In genomic region chr13:97607221-97607723, GRCm38 (mm10) we compare ENCODE assay signal across 8 mouse cellular contexts.
A peak's percentile ranks its signal among the peaks of the same experiment; 100 is the strongest.
DNase-seq lines count a peak whose midpoint lies in the region; ATAC-seq and TF ChIP-seq lines count a peak whose summit lies in the region.

No protein-coding gene starts in this region.

- H3K36me3 ChIP-seq in heart, adult 2 months (ENCODE audit: control insufficient read depth, insufficient read depth, low read length), result no peaks in the 10 kb centered on the region
- no peaks in the 10 kb centered on the region for H3K36me3 ChIP-seq in kidney, adult 2 months (ENCODE audit: control insufficient read depth, insufficient read depth, low read length)
- no peaks in the 10 kb centered on the region for H3K36me3 ChIP-seq in limb, embryonic 13.5 days
- no peaks in the 10 kb centered on the region for H3K36me3 ChIP-seq in neural tube, embryonic 11.5 days (ENCODE audit: control insufficient read depth, insufficient read depth, low read length)

- no peak overlapping the region for H3K27ac ChIP-seq in heart, adult 2 months
- no peak overlapping the region for H3K27ac ChIP-seq in kidney, adult 2 months (ENCODE audit: insufficient read depth, low read depth, low read length)
- H3K27ac ChIP-seq in limb, embryonic 13.5 days, result no peak overlapping the region
- no peak overlapping the region for H3K27ac ChIP-seq in neural tube, embryonic 11.5 days (ENCODE audit: low read depth, low read length)

- no peak overlapping the region for H3K4me3 ChIP-seq in heart, adult 2 months
- H3K4me3 ChIP-seq in kidney, adult 2 months (ENCODE audit: insufficient read depth, low read depth, low read length), result no peak overlapping the region
- no peak overlapping the region for H3K4me3 ChIP-seq in limb, embryonic 13.5 days
- no peak overlapping the region for H3K4me3 ChIP-seq in neural tube, embryonic 11.5 days (ENCODE audit: low read depth, low read length)

- H3K9ac ChIP-seq in heart, adult 2 months (ENCODE audit: low read depth, low read length), result no peak overlapping the region
- H3K9ac ChIP-seq in limb, embryonic 13.5 days, result 0 out of 2 replicates have a peak overlapping the region, but pooled peaks have one; percentile 19
- H3K9ac ChIP-seq in neural tube, embryonic 11.5 days (ENCODE audit: low read length), result no peak overlapping the region

- no peak for TF ChIP-seq EP300 in heart, adult 2 months (IDR thresholded peaks at IDR 0.05; ENCODE audit: insufficient read depth, low read depth, low read length)

- H3K4me2 ChIP-seq in limb, embryonic 13.5 days (replicated peaks), result no peak overlapping the region
- no peak overlapping the region for H3K4me2 ChIP-seq in neural tube, embryonic 11.5 days (ENCODE audit: low read depth)

- H3K9me3 ChIP-seq in limb, embryonic 13.5 days, result no peaks in the 10 kb centered on the region
- H3K9me3 ChIP-seq in neural tube, embryonic 11.5 days (ENCODE audit: control insufficient read depth, low read length), result no peaks in the 10 kb centered on the region

- TF ChIP-seq POLR2A in heart, adult 2 months (IDR thresholded peaks at IDR 0.05; ENCODE audit: insufficient read depth, low read depth, low read length), result no peak
- no peak for TF ChIP-seq POLR2A in kidney, adult 2 months (IDR thresholded peaks at IDR 0.05; ENCODE audit: low read depth, low read length)

- H3K79me2 ChIP-seq in heart, adult 2 months (replicated peaks; ENCODE audit: control insufficient read depth, insufficient read depth, low read length), result no peaks in the 10 kb centered on the region

- H3K4me1 ChIP-seq in heart, adult 2 months (ENCODE audit: control insufficient read depth, insufficient read depth, low read length), result peaks cover 3% of the 10 kb centered on the region
- H3K4me1 ChIP-seq in kidney, adult 2 months (ENCODE audit: control insufficient read depth, insufficient read depth, low read length), result no peaks in the 10 kb centered on the region
- H3K4me1 ChIP-seq in limb, embryonic 13.5 days, result peaks cover 19% of the 10 kb centered on the region
- H3K4me1 ChIP-seq in neural tube, embryonic 11.5 days (ENCODE audit: control insufficient read depth, insufficient read depth, low read length), result peaks cover 3% of the 10 kb centered on the region; the same call in 1 of the 2 replicates

- peak; percentile 75 for TF ChIP-seq CTCF in heart, adult 2 months (IDR thresholded peaks at IDR 0.05)
- peak; percentile 77 for TF ChIP-seq CTCF in kidney, adult 2 months (conservative IDR thresholded peaks at IDR 0.05; ENCODE audit: insufficient read depth, insufficient read length, low read depth, low read length)

- no peaks in the 10 kb centered on the region for H3K27me3 ChIP-seq in heart, adult 2 months (ENCODE audit: control insufficient read depth, insufficient read depth, low read length)
- no peaks in the 10 kb centered on the region for H3K27me3 ChIP-seq in kidney, adult 2 months (replicated peaks; ENCODE audit: control insufficient read depth, insufficient read depth, low read length)
- H3K27me3 ChIP-seq in limb, embryonic 13.5 days, result 0 out of 2 replicates have a peak, but pooled peaks cover 2% of the 10 kb centered on the region
- H3K27me3 ChIP-seq in neural tube, embryonic 11.5 days (ENCODE audit: control insufficient read depth, insufficient read depth, low read length), result no peaks in the 10 kb centered on the region

- intact Hi-C loops in heart, adult 2 months (cut with DNase I), result loop anchor here (1.0 kb wide), 1 partner anchor 368 kb away; no protein-coding TSS in a partner anchor

- peak; percentile 50 to 59 for DNase-seq in heart, adult 2 months
- DNase-seq in heart, adult 9 months (ENCODE audit: low spot score in 2 of 2), result no peak
- DNase-seq in adrenal gland, adult 18-20 months (ENCODE audit: low spot score in 2 of 2), result peak; percentile 38 to 59
- DNase-seq in embryo, embryonic 10 days (ENCODE audit: low spot score), result peak; percentile 72
- DNase-seq in kidney, adult 2 months, result peak; percentile 55
- DNase-seq in neural tube, embryonic 11.5 days (ENCODE audit: low spot score), result peak; percentile 60
- peak; percentile 63 for DNase-seq in thymus, postnatal 25 days

- 51% methylated on average over 11 of the region's 11 CpGs for WGBS in heart, adult 2 months
- WGBS in kidney, adult 2 months, result 25% methylated on average over 11 of the region's 11 CpGs
- WGBS in limb, embryonic 13.5 days, result 37% methylated on average over 11 of the region's 11 CpGs
- WGBS in neural tube, embryonic 11.5 days, result 23% methylated on average over 11 of the region's 11 CpGs

- no peak for ATAC-seq in limb, embryonic 13.5 days (ENCODE audit: low FRiP score, low read depth)
- no peak for ATAC-seq in neural tube, embryonic 11.5 days (ENCODE audit: insufficient read depth, low FRiP score, low TSS enrichment)

Comparison
In these comparisons a context has a peak if more than half of its experiments do, and no peak if none do; other contexts are left out.
1. DNase-seq: peak in heart, adult 2 months (2 of 2), adrenal gland, adult 18-20 months (2 of 2), embryo, embryonic 10 days (single experiment), kidney, adult 2 months (single experiment), neural tube, embryonic 11.5 days (single experiment) and thymus, postnatal 25 days (single experiment); none in heart, adult 9 months (0 of 2).